Mouse (Mus musculus) cerebellum, adult 2 months (tissue): Measurements from ENCODE around the gene Tbc1d1.

Experiments
- CTCF ChIP-seq: fragments of 200-500 bp; IDR thresholded peaks from 2 replicates; pipeline ENCODE4 v1.5.1; 2011; ENCODE audit warnings: low read depth, mild to moderate bottlenecking, control low read depth, low read length, moderate library complexity, borderline replicate concordance; ENCODE audit not compliant: insufficient read depth
- POLR2A ChIP-seq: fragments of 200-500 bp; IDR thresholded peaks from 2 replicates; pipeline ENCODE4 v1.6.1; 2011; ENCODE audit warnings: low read length, control low read depth, borderline replicate concordance; ENCODE audit not compliant: insufficient read depth

- no peak for TF ChIP-seq CTCF
- no peak for TF ChIP-seq POLR2A
These were observed 74.0 kb downstream of the Tbc1d1 start for GRCm38 (mm10) chr5:64230061-64230466.
